Mouse (Mus musculus) kidney, postnatal 25 days (tissue): ENCODE measurements around the gene Gm20388.
A peak's percentile ranks its signal among the peaks of the same experiment; 100 is the strongest.
"Not testable (repeated sequence)": the region's sequence is repeated elsewhere in the genome, so short reads cannot be mapped to it uniquely, and the experiment has no call there.

Experiments used
- DNase-seq, 2 experiments: peaks; one replicate each; pipeline ENCODE4 v3.0.0; 2021; ENCODE audit warnings: mixed read lengths in 2 of 2

The Gm20388 gene

DNA sequence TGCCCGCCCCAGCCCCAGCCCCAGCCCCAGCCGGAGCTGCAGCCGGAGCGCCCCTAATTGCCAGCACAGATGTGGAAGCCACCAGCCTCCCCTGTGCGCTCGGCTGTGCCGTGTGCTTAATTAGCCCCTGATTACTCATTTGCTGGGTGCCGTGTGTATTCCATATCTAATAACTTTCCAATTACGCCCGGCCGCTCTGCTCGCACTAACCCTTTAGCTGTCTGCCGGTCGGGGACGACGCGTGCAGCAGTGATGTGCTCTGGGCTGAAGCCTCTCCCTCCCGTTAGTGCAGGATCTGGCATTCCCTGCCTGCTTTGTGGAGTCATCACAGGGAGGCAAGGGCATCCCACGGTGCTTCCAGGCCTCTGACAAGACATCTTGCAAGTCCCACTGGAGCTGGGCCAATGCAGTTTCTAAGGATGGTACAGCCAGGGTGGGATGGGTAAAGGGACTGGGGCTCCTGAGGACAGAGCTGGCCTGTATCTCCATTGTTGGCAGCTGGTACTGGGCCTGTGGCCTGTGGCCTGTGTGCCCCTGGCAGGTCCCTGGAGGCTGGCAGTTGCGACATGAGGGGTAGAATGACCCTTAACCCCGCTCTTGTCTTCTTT, 437.2 kb downstream of the Gm20388 start:
- peak; percentile 27 to 74 for DNase-seq

DNA sequence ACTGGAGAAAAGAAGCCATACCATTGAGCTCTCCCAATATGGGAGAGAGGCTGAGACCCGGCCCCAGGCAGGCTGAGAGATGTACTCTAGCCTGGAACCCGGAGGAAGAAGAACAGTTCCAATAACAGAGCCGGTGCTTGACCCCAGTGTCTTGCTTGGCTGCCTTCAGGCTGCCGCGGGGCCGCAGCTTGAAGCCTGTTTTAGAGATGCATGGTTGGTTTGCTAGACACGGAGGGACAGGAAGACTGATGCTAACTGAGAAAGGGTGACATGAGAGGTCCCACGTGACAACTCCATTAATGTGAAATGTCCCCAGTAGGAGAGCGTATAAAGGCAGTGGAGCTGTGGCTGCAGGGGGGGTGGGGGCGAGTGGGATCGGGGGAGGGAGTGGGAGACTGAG, 438.3 kb downstream of the Gm20388 start:
- no peak for DNase-seq

DNA sequence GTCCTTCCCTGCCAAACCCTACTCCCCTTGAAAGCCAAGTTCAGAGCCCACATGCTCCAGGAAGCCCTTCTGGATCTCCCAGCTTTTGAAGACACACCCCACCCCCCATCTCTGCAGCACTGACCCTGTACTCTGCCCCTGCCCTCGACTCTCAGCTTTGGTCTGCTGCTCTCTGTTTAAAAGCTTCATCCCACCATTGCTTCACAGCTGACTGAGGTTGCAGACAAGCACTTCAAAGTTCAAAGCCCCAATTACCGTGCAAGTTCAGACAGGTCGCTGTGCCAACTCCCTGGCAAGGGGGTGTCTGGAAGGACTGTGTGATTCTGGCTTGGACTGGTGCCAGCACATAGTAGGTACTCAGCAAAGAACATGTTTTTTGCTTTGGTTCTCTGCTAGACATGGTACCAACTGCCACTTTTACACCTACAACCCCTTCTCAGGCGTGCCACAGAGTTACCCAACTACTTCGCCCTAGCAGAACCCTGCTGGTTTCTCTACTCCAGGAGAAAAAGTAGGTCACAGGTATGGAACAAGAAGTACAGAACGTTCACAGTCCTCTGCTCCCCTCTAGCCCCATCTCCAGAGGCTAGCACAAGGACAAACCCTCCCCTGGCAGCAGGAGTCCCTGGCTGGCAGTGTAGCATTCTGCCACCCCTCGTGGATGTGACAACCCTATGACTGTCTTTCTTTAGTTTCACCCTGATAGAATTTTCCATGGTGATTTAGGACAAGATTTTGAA, 440.9 kb downstream of the Gm20388 start:
- DNase-seq: peak; percentile 57 to 82

DNA sequence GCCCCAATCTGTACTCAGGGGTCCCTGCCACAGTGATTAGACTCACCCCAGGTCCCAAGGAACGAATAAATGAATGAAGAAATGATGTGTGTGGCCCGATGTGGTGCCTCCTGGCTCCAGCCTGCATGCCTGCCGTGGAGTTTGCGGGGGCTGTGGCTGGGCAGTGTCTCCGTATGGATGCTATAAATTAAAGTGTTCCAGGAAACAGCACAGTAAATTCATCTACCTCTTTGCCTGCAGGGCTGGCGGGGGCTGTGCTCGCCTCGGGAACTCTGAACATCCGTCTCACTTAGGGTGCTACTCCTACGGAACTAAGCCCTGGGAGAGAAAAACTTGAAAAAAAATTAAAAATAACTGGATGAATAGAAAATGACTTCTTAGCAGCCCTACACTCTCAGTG, 441.5 kb downstream of the Gm20388 start:
- DNase-seq: no peak

DNA sequence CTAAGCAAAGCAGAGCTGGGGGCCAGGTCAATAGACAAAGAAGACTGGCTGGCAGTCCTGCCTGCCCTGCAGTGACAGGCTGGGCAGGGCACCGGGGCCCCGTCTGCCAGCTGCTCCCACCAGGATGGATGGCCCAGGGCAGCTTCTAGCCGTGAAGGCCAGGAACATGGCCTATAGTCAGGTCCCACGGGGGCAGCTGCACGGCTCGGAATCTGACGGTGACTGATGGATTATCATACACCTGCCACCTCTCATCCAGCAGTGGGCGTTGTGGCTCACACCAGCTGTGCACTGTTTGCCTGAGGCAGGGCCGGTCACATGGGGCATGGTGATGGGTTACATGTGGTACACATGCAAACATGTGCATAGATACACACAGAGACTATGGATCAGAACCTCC, 445.4 kb downstream of the Gm20388 start:
- peak in 1 of 2 experiments; percentile 63 for DNase-seq

DNA sequence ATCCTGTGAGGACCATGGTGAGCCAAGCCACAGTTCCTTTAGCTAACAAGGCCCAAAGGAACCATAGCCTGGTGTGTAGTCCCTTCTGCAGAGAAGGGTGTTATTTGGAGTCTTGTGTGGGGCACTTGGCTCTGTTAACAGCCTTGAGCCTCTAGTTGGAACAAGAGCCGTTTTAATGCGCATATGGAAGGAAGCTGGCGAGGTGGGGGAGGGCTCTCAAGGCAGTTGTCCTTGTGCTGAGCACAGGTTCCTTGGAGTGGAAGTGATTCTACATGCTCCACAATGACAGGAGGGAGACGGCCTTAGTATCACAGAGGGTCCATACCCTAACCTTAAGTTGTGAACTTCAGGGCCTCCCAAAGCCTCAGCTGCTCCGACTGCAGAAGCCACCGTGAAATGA, 446.9 kb downstream of the Gm20388 start:
- DNase-seq: no peak

DNA sequence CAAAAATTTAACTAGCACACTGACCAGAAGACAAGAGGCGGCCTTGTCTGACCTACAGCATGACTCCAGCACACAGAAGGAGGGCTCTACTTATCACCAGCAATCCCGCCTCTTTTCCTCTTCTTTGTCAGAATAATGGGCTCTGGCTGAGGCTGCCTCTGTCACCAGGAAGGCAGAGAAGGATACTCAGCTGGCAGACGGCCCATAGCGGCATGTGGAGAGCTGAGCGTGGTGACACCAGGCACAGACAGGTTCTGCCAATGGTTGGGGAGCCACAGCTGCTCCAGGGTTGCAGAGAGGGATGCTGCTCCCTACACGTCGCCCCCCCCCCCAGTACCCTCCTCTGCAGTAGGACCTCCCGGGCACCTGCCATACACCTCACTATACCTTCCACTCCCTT, 450.7 kb downstream of the Gm20388 start:
- peak; percentile 82 to 87 for DNase-seq

DNA sequence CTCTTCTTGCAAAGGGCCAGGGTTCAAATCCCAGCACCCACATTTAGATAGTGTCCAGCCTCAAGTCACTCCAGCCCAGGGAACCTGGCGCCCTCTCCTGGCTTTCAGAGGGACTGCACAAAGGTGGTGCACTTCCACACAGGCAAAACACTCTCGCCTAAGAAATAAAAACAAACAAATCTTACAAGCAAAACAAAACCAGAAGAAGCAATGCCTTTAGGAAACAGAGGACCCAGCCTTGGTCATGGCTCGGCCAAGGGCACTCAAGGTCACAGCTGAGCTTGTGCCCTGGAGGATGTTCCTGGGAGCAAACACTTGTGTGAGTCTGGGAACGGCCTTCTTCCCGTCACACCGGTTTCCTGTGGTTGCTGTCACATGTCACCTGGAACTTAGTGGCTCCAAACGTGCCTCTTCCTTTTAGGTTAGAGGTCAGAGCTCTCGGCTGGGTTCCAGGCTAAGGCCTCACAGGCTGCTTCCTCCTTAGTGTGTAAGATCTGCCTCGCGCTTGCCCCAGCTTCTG, 453.0 kb downstream of the Gm20388 start:
- peak; percentile 88 to 91 for DNase-seq

DNA sequence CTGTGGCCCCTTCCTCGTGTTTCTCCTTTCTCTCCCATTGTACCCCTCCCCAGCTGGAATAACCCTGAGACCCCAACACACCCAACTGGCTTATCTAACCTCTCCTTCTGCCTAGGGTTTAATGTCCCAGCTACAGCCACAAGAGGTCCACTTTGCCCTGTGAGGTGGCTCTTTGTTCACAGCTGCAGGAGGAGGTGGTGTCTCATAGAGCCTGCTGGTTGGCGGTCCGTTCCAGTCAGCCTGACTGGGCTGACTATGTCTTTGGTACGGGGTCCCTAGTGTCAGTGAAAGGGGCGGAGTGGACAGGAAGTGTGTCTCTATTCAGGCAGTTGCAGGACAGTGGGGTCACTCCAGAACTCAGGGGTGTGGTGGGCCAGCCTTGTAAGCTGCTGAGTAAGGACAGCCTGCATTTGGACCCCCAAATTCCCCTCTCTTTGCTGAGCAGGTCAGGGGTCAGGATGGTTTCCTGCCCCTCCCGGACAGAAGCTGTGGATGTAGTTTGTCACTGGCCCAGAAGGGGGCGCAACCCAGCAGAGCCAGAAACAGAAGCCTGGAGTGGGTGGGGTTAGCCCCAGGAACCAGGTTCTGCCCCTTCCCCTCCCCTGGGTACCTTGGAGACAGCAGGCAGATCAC, 453.6 kb downstream of the Gm20388 start:
- peak; percentile 65 to 73 for DNase-seq

DNA sequence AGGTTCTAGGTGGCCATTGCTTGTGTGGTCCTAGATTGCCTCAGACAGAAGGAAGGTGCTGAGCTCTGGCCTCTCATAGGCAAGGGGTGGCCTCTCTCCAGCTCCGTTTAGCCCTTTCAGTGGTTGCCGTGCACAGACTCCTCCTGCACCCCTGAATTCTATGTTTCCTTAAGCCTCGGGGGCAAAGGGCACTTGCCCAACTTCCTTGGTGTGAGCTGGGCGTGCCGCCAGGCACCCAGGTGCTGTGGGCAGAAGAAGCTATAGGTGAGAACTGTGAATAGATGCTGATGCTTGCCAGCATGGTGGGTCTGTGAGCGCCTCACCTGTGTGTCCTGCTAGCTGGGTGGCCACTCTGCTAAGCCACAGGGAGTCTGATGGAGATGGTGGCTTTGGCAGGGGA, 456.2 kb downstream of the Gm20388 start:
- peak; percentile 60 to 70 for DNase-seq

DNA sequence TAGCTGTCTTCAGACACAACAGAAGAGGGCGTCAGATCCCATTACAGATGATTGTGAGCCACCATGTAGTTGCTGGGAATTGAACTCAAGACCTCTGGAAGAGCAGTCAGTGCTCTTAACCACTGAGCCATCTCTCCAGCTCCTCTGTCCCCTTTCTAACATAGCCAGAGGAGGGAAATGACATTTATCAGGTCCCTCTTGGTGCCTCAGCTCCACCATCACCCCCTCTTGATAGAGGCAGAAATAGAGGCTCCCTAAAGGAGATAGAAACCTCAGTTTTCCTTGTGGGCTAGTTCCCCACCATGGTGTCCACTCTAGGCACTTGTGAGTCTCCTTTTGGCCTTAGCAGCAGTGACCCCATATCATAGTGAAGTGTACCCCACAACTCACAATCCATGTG, 457.6 kb downstream of the Gm20388 start:
- not testable (repeated sequence) for DNase-seq

DNA sequence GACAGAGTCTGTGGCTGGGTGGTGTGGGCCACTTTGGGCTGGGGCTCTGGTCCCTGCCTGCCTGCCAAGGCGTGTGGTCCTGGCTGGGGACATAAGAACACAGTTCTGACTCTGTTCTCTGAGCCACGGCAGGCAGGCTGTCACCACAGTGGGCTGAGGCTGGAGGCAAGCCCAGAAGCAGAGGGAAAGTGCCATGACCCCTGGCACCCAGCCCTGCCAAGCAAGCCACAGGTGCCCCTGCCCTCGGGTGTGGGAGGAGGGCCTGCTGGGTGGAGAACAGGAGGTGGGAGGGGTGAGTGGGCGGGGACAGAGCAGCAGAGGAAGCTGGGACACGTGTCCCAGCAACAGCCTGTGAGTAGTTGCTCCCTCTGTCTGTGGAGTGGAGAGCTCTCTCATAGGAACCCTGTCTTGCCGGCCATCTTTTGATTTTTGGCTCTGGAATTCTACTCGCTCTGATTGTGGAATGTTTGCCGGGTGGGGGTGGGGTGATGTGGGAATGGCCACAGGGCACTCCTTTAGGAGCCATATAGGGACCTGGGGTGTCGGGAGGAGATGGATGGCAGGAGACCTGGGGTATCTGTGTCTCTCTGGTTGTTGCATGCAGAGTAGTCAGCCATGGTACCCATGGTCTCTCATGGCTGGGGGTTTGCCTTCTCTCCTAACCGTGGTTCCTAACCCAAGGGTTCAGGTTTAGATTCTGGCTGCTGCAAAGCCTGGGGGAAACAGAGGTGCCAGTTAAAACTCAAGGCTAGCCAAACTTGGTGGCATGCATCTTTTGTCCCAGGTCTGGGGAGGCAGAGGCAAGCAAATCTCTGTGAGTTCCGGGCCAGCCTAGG, 458.4 kb downstream of the Gm20388 start:
- peak; percentile 97 to 99 for DNase-seq

DNA sequence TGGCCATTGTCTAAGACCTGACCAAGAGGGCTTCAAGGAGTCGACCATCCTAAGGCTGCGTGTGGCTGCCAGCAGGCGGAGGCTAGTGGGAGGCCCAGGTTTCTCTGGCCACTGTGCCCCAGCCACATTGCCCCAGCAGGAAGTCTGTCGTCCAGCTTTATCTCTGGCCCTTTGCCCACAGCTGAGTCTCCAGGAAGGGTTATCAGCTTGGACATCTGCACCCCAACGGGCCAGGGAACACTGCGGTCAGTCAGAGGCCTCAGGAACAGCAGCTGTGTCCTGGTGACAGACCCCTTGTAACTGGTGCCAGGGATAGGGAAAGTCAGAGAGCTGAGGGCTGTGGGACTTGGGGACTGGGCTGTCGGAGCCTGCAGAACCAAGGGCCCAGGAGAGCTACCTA, 459.3 kb downstream of the Gm20388 start:
- DNase-seq: peak; percentile 82 to 92

DNA sequence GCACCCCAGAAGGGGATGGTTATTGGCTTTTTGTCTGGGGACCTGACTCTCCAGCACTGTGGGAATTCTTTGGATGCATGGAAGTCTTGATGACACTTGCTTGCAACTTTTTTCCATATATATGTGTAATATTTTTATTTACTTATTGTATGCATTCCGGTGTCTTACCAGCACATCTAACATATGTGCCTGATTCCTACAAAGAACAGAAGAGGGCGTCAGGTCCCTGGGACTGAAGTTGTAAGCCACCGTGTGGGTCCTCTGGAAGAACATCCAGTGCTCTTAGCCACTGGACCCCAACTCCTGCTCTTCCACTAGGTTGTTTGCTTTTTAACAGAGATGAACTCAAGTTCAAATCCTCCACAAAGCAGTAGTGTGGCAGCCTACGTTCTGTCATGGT, 459.8 kb downstream of the Gm20388 start:
- DNase-seq: no peak

DNA sequence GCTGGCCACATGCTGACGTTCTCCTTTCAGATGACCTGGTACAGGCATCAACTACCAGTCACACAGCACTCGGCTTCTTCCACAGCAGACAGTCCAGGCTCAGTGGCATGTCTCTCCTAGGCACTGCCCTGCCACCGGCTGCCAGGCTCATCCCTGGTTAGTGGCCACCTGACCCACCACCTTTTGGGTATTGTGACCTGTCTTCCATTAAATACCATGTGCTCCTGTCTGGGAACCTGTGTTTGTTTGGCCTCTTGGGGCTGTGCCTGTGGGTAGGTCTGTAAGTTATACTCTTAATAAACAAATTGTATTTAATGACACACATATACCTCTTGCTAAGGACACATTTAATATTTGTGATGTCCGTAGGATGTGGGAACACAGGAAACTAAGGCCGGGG, 460.5 kb downstream of the Gm20388 start:
- no peak for DNase-seq

DNA sequence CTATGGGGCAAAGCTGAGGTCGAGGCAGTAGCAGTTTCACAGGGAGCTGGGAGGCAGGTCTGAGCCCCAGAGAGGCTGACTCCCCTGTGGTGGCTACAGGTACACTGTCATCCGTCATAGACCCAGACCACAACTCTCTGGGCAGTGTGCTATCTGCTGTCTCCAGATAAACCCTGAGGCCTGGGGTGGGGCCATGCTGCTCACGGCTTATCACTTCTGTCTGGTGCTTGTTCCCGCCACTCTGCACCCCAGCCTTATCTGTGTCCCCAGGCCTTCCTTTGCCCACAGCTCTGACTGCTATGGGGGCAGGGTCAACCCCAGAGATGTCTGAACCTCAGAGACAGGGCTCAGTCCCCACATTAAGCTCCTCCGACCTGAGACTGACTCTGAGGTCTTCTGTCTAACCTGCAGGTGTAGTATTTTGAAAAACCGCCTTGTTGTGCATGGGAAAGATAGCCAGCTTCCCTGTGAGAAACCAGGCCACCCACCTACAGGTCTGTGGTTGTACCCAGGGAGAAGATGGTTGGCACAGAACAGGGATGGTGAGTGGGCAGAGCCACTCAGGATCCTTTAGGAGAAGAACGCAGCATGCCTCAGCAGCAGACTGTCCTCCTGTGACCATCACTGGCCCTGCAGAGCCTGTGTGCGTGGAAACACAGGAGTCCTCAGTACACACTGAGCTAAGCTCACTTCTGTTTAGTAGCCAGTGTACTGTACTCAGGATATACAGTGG, 461.2 kb downstream of the Gm20388 start:
- no peak for DNase-seq

DNA sequence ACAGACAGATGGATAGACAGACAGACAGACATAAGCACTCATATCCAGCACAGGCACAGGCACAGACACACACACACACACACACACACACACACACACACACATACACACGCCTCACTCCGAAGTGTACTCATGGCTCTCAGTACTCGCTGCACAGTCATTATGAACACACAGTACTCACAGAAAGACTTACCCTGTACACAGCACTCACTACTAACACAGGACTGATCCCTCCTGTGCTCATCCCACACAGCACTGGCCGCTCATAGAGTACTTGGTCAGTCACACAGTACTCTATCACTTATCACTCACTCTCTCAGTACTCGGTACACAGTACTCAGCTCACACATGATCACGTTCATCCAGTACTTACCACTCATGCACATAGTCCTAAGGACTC, 462.0 kb downstream of the Gm20388 start:
- DNase-seq: no peak

DNA sequence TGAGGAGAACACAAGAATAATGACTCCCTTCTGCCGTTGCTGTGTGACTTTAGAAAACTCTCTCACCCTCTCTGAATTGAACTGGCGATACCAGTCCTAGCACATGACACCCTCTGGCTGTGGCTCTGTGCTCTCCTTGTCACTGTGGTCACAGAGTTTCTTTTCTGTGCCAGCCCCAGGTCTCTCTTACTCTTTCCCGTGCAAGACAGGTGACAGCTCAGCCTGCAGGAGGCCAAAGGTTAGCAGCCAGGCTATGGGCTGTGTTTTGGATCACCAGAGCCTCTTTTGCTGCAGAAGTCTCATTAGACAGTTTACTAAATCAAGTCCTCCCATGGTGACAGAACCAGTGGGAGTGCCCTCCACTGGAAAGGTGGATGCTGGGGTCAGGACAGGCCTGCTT, 463.0 kb downstream of the Gm20388 start:
- DNase-seq: peak in 1 of 2 experiments; percentile 58

DNA sequence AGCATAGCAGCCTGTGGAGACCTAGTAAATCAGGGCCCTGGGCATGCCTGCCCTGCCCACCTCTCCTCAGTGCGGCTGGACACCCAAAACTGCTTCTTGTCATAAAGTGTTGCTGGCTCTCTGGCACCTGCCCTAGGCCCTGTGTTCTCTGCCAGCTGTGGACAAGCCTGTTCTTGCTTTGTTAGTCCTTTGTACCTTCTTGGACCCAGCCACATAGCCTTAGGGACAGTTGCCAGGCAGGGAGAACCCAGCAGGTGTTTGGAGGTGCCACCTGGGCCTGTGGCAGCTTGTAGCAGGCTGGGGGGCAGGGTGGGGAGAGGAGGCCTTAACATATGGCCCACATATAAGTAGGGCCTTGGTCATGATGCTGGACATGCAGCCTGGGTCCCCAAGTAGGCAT, 463.4 kb downstream of the Gm20388 start:
- peak in 1 of 2 experiments; percentile 54 for DNase-seq

DNA sequence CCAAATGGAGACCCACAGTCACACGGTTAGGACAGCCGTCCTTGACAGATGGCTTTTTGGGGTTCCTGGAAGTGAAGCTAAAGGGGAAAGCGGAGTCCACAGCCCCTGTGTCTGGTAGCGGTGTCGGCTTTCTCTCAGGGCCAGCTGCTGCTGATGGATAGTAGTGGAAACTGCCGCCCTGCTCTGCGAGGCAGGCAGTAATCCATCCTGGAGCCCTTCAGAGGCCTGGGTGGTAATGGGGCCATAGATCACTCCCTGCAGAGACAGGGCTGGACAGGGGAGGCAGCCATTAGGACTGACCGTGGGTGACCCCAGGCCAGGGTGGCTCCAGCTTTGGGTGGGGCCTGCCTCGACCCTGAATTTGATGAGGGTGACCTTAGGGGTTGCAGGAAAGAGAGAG, 463.9 kb downstream of the Gm20388 start:
- peak in 1 of 2 experiments; percentile 68 for DNase-seq

DNA sequence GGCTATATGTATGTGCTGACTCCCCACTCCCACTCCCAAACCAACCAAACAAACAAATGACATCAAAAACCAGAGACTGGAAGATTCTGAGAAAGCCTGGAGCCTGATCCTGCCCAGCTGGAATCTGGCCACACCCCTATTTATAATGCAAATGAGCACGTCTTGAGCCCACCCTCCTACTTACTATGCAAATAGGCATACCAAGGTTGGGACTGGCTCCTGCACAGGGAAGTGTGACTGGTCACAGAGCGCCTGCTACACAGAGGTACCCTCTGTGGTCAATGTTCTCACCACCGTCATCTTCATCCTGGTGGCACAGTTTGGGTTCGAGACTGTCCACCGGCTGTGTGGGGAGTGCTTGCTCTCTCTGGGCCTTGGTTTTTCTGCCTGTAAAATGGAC, 464.5 kb downstream of the Gm20388 start:
- DNase-seq: peak; percentile 56 to 63

DNA sequence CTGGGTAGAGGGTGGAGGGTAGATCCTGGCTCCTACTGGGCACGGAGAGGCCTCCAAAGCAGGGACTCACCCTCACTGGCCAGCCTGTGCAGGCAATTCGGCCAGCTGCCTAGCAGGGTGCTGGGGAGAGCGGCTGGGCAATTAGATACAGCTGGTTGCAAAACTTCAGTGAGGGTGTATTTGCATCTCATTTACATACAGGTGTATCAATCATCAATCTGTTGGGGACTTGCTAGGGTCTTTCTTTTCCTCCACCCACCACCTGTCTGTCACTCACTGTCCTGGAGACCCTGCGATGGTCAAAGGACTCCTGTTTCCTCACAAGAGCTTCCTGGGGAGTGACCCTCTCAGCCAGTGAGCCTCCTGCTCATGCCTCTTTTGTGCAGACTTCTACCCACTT, 465.6 kb downstream of the Gm20388 start:
- no peak for DNase-seq
